Mouse (Mus musculus) embryonic facial prominence, embryonic 10.5 days (tissue): ENCODE measurements around the gene Etv5. TPM values are rescaled to one million over a fixed set of nuclear protein-coding genes. Genes with fewer than 3 reads are reported as not detected.

Experiments used
- DNase-seq: peaks from one replicate; pipeline ENCODE4 v3.0.0-alpha.2; 2017; ENCODE audit warnings: low spot score
- H3K27ac ChIP-seq: fragments of 300-500 bp; sonication (generic); replicated peaks from 2 replicates; pipeline ENCODE4 v1.5.1; 2016; ENCODE audit warnings: mild to moderate bottlenecking
- H3K27me3 ChIP-seq: fragments of 300-500 bp; sonication (generic); replicated peaks from 2 replicates; pipeline ENCODE4 v1.6.1; 2016; ENCODE audit warnings: low read depth, mild to moderate bottlenecking; ENCODE audit not compliant: poor library complexity, severe bottlenecking
- H3K36me3 ChIP-seq: fragments of 300-500 bp; sonication (generic); replicated peaks from 2 replicates; pipeline ENCODE4 v1.6.1; 2016; ENCODE audit warnings: mild to moderate bottlenecking, moderate library complexity
- H3K4me1 ChIP-seq: fragments of 300-500 bp; sonication (generic); 2 replicates; pipeline ENCODE4 v1.6.1; 2016
- H3K4me3 ChIP-seq: fragments of 300-500 bp; sonication (generic); 2 replicates; pipeline ENCODE4 v1.5.1; 2016; ENCODE audit warnings: mild to moderate bottlenecking, moderate library complexity
- H3K9me3 ChIP-seq: fragments of 300-500 bp; sonication (generic); 2 replicates; pipeline ENCODE4 v1.6.1; 2016; ENCODE audit warnings: mild to moderate bottlenecking
- WGBS: fragments of 180-500 bp; shearing (Covaris S2); methylation state at CpG from one replicate; pipeline ENCODE4 v1.1.7; 2016; 5-methylcytosine and 5-hydroxymethylcytosine counted together
- polyA plus RNA-seq: library from polyadenylated mRNA; unstranded; fragments of >200 nt; fragmentation: Nextera tagmentation; extraction: Ambion mirVana; gene quantifications from 2 replicates; pipeline ENCODE4 v1.2.1, GENCODE M21; 2016

Etv5 gene
- polyA plus RNA-seq, 1 experiment from 2014 or later = 56.2 TPM

DNA sequence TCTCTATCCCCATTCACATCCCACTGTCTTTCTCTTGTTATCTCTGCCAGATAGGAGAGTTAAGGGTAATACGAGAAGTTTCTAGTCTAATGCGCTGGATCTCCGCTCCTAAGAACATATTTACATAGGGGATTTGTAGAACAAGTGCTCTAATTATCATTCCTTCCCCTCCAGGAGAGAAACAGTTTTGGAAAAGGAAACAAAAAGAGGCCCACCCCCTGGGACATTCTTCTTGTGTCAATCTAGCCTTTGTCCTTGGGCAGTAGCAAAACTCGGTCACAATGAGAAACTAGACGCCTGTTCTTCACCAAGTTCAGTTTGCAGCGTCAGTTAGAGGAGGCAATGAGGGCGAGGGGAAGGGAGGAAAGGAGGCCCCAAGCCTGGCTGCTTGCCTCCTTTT lies 2.7 kb upstream of the Etv5 start:
- Histone ChIP-seq H3K27me3 (peaks cover 52% of the 10 kb centered on the region), H3K36me3 (no peaks in the 10 kb centered on the region), H3K9me3 (no peaks in the 10 kb centered on the region), H3K27ac (no peak overlapping the region), H3K4me3 (no peak overlapping the region), H3K4me1 (peaks cover 52% of the 10 kb centered on the region)
- no peak for DNase-seq
- WGBS = 20% methylated on average over 7 of the region's 7 CpGs

DNA sequence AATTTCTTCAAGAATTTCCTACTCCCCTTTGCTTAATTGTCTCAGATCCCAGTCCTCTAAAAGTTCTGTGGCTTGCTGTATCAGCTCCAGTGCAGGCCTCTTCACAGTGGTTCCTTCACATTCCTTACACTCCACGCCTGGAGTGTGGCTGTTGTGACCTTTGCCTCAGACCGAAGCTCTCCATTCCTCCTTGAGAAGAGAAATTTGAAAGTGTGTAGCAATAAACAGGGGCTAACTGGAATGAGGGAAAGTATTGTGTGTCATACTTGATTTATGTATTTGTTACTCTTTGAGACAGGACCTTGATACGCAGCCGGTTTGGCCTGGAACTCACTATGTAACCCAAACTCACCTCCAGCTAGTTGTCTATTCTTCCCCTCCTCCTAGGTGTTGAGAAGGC lies 1.8 kb upstream of the Etv5 start:
- Histone ChIP-seq H3K27ac (no peak overlapping the region), H3K9me3 (no peaks in the 10 kb centered on the region), H3K4me1 (peaks cover 55% of the 10 kb centered on the region), H3K4me3 (no peak overlapping the region), H3K27me3 (peaks cover 61% of the 10 kb centered on the region), H3K36me3 (no peaks in the 10 kb centered on the region)
- no peak for DNase-seq
- 86% methylated on average over 4 of the region's 4 CpGs for WGBS

DNA sequence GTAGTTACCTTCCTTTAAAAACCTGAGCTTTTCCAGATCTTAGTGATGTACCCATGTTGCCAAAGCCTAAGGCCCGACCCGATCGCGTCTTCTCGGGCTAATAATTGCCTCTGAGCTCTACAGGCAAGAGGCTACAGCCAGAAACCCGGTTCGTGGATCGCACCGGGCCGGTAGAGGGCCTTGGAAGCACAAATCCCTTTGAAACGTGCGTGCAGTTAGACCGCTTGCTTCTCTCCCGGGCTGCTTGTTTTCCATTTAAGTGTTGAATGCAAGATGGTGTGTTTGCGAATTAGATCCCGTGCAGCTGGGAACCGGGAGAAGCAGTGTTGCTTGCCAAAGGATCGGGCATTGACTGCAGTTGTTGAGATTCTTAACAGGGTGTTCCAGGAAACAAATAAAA lies 750 bp upstream of the Etv5 start:
- Histone ChIP-seq H3K4me1 (peaks cover 56% of the 10 kb centered on the region), H3K36me3 (0 out of 2 replicates have a peak, but pooled peaks cover 5% of the 10 kb centered on the region), H3K27ac (peak overlapping the region; percentile 83)

GRCm38 (mm10) chr16:22438441-22439373 lies 812 bp downstream of the Etv5 start:
- Histone ChIP-seq H3K9me3 (no peaks in the 10 kb centered on the region), H3K27me3 (peaks cover 70% of the 10 kb centered on the region), H3K4me3 (peak overlapping the region; percentile 89), H3K36me3 (peaks cover 13% of the 10 kb centered on the region), H3K4me1 (peaks cover 59% of the 10 kb centered on the region), H3K27ac (peak overlapping the region; percentile 92)
- peak; percentile 95 for DNase-seq
- under 1% methylated on average over 59 of the region's 59 CpGs for WGBS

More for the DNA sequence above, 750 bp upstream of the Etv5 start:
- no peaks in the 10 kb centered on the region for H3K9me3 ChIP-seq
- peaks cover 71% of the 10 kb centered on the region for H3K27me3 ChIP-seq
- peak overlapping the region; percentile 89 for H3K4me3 ChIP-seq
- WGBS = under 1% methylated on average over 18 of the region's 18 CpGs
- peak; percentile 71 for DNase-seq

DNA sequence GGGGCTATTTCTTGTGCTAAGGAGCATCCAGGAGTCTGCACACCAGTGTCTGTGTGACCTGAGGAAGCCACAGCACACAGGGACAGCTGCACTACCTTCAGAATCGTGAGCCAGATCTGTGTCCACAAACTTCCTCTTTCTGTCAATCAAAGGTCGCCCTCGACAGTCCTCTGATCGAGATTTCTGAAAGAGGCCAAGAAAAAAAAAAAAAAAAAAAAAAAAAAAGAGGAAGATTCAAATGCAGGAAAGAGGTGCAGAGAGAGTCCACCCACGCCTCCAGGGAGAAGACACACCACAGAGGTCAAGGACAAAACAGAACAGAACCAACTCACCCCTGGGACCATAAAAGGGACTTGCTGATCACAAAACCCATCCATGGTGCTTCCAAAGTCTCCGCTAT lies 3.4 kb downstream of the Etv5 start:
- H3K36me3 ChIP-seq = peaks cover 19% of the 10 kb centered on the region
- 34% methylated on average over 6 of the region's 6 CpGs for WGBS
- no peak overlapping the region for H3K27ac ChIP-seq
- no peak for DNase-seq
- H3K27me3 ChIP-seq = peaks cover 52% of the 10 kb centered on the region
- no peaks in the 10 kb centered on the region for H3K9me3 ChIP-seq
- peaks cover 50% of the 10 kb centered on the region for H3K4me1 ChIP-seq
- H3K4me3 ChIP-seq = no peak overlapping the region

DNA sequence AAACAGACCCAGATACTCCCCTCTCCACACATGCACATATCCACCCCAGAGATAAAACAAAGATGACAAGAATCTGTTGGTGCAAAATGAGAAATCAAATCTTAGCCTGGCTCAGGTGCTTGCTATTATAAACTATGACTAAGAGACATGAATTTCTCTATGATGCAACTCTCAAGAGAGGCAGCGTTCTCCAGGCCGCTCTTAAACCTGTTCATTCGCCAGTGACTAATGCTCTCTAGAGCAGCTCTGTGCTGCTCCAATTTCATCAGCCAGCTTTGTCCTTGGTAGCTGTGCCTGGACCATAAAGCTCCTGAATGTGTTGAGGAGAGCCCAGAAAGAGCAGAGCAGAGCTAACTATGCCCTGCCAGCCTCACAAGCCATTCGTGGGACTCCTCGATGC lies 5.0 kb downstream of the Etv5 start:
- H3K27me3 ChIP-seq = peaks cover 54% of the 10 kb centered on the region
- H3K4me3 ChIP-seq = no peak overlapping the region
- 65% methylated on average over 5 of the region's 5 CpGs for WGBS
- H3K27ac ChIP-seq = no peak overlapping the region
- no peaks in the 10 kb centered on the region for H3K9me3 ChIP-seq
- peaks cover 19% of the 10 kb centered on the region for H3K36me3 ChIP-seq
- no peak for DNase-seq
- H3K4me1 ChIP-seq = peaks cover 54% of the 10 kb centered on the region

DNA sequence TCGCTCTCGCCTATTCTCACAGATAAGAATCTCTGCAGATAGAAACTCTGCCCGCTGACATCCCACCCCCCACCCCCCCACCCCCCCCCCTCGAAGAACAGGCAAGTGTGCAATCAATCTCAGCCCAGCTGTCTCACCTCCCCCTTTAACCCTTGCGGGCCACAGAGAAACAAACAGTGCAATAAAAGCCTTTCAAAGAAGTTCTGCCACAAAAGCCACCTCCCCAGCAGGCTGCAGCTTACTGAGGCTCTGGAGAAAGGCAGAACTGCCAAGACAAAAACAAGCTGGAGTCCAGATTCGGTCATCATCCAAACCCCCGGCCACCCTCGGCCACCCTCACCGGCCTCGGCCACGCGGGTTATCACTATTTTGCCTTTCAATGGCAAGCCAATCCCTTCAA lies 5.6 kb downstream of the Etv5 start:
- H3K27ac ChIP-seq = no peak overlapping the region; the same call in 1 of the 2 replicates
- WGBS = 22% methylated on average over 12 of the region's 12 CpGs

GRCm38 (mm10) chr16:22431773-22432172 lies 7.7 kb downstream of the Etv5 start:
- no peak overlapping the region for H3K27ac ChIP-seq
- peaks cover 62% of the 10 kb centered on the region for H3K4me1 ChIP-seq
- 85% methylated on average over 12 of the region's 12 CpGs for WGBS
- H3K4me3 ChIP-seq = no peak overlapping the region
- H3K27me3 ChIP-seq = peaks cover 43% of the 10 kb centered on the region
- DNase-seq = no peak
- no peaks in the 10 kb centered on the region for H3K9me3 ChIP-seq
- peaks cover 27% of the 10 kb centered on the region for H3K36me3 ChIP-seq

More for the DNA sequence above, 5.6 kb downstream of the Etv5 start:
- peak; percentile 25 for DNase-seq
- Histone ChIP-seq H3K27me3 (peaks cover 54% of the 10 kb centered on the region), H3K9me3 (no peaks in the 10 kb centered on the region), H3K4me1 (peaks cover 57% of the 10 kb centered on the region), H3K36me3 (peaks cover 19% of the 10 kb centered on the region), H3K4me3 (0 out of 2 replicates have a peak overlapping the region, but pooled peaks have one; percentile 29)

GRCm38 (mm10) chr16:22431335-22431734 lies 8.2 kb downstream of the Etv5 start:
- WGBS = 61% methylated on average over 2 of the region's 2 CpGs
- Histone ChIP-seq H3K36me3 (peaks cover 27% of the 10 kb centered on the region), H3K27ac (no peak overlapping the region), H3K4me3 (no peak overlapping the region), H3K27me3 (peaks cover 38% of the 10 kb centered on the region), H3K4me1 (peaks cover 59% of the 10 kb centered on the region), H3K9me3 (no peaks in the 10 kb centered on the region)
- no peak for DNase-seq

- WGBS = 81% methylated on average over 16 of the region's 16 CpGs
- no peak for DNase-seq
- Histone ChIP-seq H3K36me3 (peaks cover 31% of the 10 kb centered on the region), H3K27me3 (peaks cover 29% of the 10 kb centered on the region), H3K27ac (peak overlapping the region; percentile 81; the same call in 1 of the 2 replicates), H3K4me3 (no peak overlapping the region), H3K4me1 (peaks cover 57% of the 10 kb centered on the region), H3K9me3 (no peaks in the 10 kb centered on the region)
These were observed 9.1 kb downstream of the Etv5 start for GRCm38 (mm10) chr16:22430211-22430951.

- Histone ChIP-seq H3K4me1 (peaks cover 49% of the 10 kb centered on the region), H3K9me3 (no peaks in the 10 kb centered on the region), H3K4me3 (peak overlapping the region; percentile 44), H3K27ac (peak overlapping the region; percentile 81), H3K27me3 (peaks cover 19% of the 10 kb centered on the region), H3K36me3 (peaks cover 34% of the 10 kb centered on the region)
- peak; percentile 51 for DNase-seq
- 3% methylated on average over 8 of the region's 8 CpGs for WGBS
These were observed 10.1 kb downstream of the Etv5 start for GRCm38 (mm10) chr16:22429377-22429776.

- H3K27ac ChIP-seq = peak overlapping the region; percentile 81
- H3K36me3 ChIP-seq = peaks cover 37% of the 10 kb centered on the region
- 2% methylated on average over 9 of the region's 9 CpGs for WGBS
- H3K4me3 ChIP-seq = peak overlapping the region; percentile 44
- DNase-seq = peak; percentile 89
- no peaks in the 10 kb centered on the region for H3K9me3 ChIP-seq
- peaks cover 19% of the 10 kb centered on the region for H3K27me3 ChIP-seq
- H3K4me1 ChIP-seq = peaks cover 44% of the 10 kb centered on the region
These were observed 10.6 kb downstream of the Etv5 start for GRCm38 (mm10) chr16:22428853-22429341.
